Mouse (Mus musculus): ENCODE data around the gene Retnlb. TPM values are rescaled to one million over a fixed set of nuclear protein-coding genes. Genes with fewer than 3 reads are reported as not detected.

Retnlb gene
- polyA plus RNA-seq (2014; fragmentation: Nextera tagmentation; extraction: Ambion mirVana) = not detected in 2 replicates

DNA sequence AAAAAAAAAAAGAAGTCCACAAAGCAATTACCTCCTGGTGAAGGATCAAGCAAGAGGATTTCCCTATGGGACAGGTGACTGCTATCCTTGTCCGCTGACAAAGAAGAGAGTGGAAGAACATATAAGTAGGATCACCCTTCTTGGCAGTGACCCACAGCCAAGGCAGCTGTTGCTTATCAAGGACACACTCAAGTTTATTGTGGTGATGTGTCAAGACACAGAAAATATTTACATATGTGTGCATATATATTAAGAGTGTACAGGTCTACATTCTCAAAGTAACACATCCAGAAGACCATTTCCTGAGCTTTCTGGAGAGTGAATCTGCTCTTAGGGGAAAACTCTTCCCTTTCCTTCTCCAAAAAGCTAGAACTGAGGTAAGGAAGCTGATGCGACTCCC is at the start of gene Retnlb:
TSS of gene Retnlb (plus strand) at position 162 of the 400 bp plus-strand sequence.
- H3K4me3 ChIP-seq (ENCODE audit: low read depth, low read length) = no peak within 1 kb of the TSS
- no peak within 1 kb of the TSS for H3K9ac ChIP-seq (ENCODE audit: low read depth, low read length)
- no peaks in the 10 kb centered on the region for H3K36me3 ChIP-seq (ENCODE audit: control insufficient read depth, insufficient read depth, low read length)
- 88% methylated on average over 2 of the region's 2 CpGs for WGBS (ENCODE audit: insufficient replicate concordance)
- no peak within 1 kb of the TSS for H3K27ac ChIP-seq (ENCODE audit: low read depth, low read length)
- ATAC-seq (replicated peaks; ENCODE audit: insufficient number of reproducible peaks, low FRiP score, low TSS enrichment) = no peak
- no peaks in the 10 kb centered on the region for H3K9me3 ChIP-seq (replicated peaks; ENCODE audit: control insufficient read depth, low read length)
- no peaks in the 10 kb centered on the region for H3K27me3 ChIP-seq (ENCODE audit: control insufficient read depth, insufficient read depth, low read length)
- H3K4me2 ChIP-seq = no peak within 1 kb of the TSS
- H3K4me1 ChIP-seq (ENCODE audit: control insufficient read depth, insufficient read depth, low read length) = no peaks in the 10 kb centered on the region

- H3K9ac ChIP-seq (ENCODE audit: low read depth, low read length) = no peak overlapping the region
- H3K27ac ChIP-seq (ENCODE audit: low read depth, low read length) = no peak overlapping the region
- no peak overlapping the region for H3K4me3 ChIP-seq (ENCODE audit: low read depth, low read length)
- ATAC-seq (replicated peaks; ENCODE audit: insufficient number of reproducible peaks, low FRiP score, low TSS enrichment) = no peak
- no peaks in the 10 kb centered on the region for H3K4me1 ChIP-seq (ENCODE audit: control insufficient read depth, insufficient read depth, low read length)
- no peak overlapping the region for H3K4me2 ChIP-seq
- no peaks in the 10 kb centered on the region for H3K27me3 ChIP-seq (ENCODE audit: control insufficient read depth, insufficient read depth, low read length)
- no peaks in the 10 kb centered on the region for H3K9me3 ChIP-seq (replicated peaks; ENCODE audit: control insufficient read depth, low read length)
- H3K36me3 ChIP-seq (ENCODE audit: control insufficient read depth, insufficient read depth, low read length) = no peaks in the 10 kb centered on the region
- WGBS (ENCODE audit: insufficient replicate concordance) = 80% methylated on average over 3 of the region's 3 CpGs
Observed at GRCm38 (mm10) chr16:48769183-48769582, 47.5 kb upstream of the Retnlb start.

DNA sequence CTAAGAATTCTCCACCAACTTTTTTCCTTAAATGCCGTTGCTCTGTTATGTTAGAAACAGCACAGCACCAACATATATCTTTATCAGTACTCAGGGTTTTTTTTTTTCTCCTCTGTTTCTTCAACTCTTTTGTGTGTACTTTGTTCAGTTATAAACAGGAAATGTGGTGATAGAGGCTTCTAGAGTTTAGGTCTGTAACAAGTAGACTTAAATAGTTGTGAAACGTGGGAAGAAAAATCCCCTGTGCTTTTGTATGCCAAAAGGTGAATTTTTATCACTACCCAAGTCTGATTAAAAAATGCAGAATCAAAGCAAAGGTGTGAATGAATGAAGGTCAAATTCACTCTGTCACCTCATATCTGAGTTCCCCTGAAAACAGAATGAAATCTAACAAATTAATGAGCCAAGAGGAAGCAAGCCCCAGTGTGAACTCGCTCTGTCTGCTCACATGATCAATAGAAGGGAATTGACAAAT is 44.6 kb upstream of the Retnlb start, which contains the start of gene Trat1:
TSS of gene Trat1 (minus strand) at position 51 of the 475 bp plus-strand sequence.
- 63% methylated on average over 3 of the region's 3 CpGs for WGBS (ENCODE audit: insufficient replicate concordance)
- Histone ChIP-seq H3K4me2 (no peak within 1 kb of the TSS), H3K4me1 (ENCODE audit: control insufficient read depth, insufficient read depth, low read length) (no peaks in the 10 kb centered on the region), H3K4me3 (ENCODE audit: low read depth, low read length) (no peak within 1 kb of the TSS), H3K36me3 (ENCODE audit: control insufficient read depth, insufficient read depth, low read length) (no peaks in the 10 kb centered on the region), H3K9ac (ENCODE audit: low read depth, low read length) (no peak within 1 kb of the TSS), H3K27me3 (ENCODE audit: control insufficient read depth, insufficient read depth, low read length) (no peaks in the 10 kb centered on the region), H3K9me3 (replicated peaks; ENCODE audit: control insufficient read depth, low read length) (no peaks in the 10 kb centered on the region), H3K27ac (ENCODE audit: low read depth, low read length) (no peak within 1 kb of the TSS)
- no peak for ATAC-seq (replicated peaks; ENCODE audit: insufficient number of reproducible peaks, low FRiP score, low TSS enrichment)

- H3K4me2 ChIP-seq = no peak overlapping the region
- no peak overlapping the region for H3K27ac ChIP-seq (ENCODE audit: low read depth, low read length)
- no peak overlapping the region for H3K9ac ChIP-seq (ENCODE audit: low read depth, low read length)
- no peaks in the 10 kb centered on the region for H3K27me3 ChIP-seq (ENCODE audit: control insufficient read depth, insufficient read depth, low read length)
- no peaks in the 10 kb centered on the region for H3K36me3 ChIP-seq (ENCODE audit: control insufficient read depth, insufficient read depth, low read length)
- no peak overlapping the region for H3K4me3 ChIP-seq (ENCODE audit: low read depth, low read length)
- no peaks in the 10 kb centered on the region for H3K9me3 ChIP-seq (replicated peaks; ENCODE audit: control insufficient read depth, low read length)
- H3K4me1 ChIP-seq (ENCODE audit: control insufficient read depth, insufficient read depth, low read length) = no peaks in the 10 kb centered on the region
- ATAC-seq (replicated peaks; ENCODE audit: insufficient number of reproducible peaks, low FRiP score, low TSS enrichment) = no peak
- WGBS (ENCODE audit: insufficient replicate concordance) = 41% methylated on average over 2 of the region's 2 CpGs
Observed at GRCm38 (mm10) chr16:48777254-48777653, 39.4 kb upstream of the Retnlb start.

- no peaks in the 10 kb centered on the region for H3K9me3 ChIP-seq (replicated peaks; ENCODE audit: control insufficient read depth, low read length)
- H3K4me1 ChIP-seq (ENCODE audit: control insufficient read depth, insufficient read depth, low read length) = no peaks in the 10 kb centered on the region
- H3K9ac ChIP-seq (ENCODE audit: low read depth, low read length) = no peak overlapping the region
- ATAC-seq (replicated peaks; ENCODE audit: insufficient number of reproducible peaks, low FRiP score, low TSS enrichment) = no peak
- H3K27ac ChIP-seq (ENCODE audit: low read depth, low read length) = no peak overlapping the region
- 75% methylated on average over 3 of the region's 3 CpGs for WGBS (ENCODE audit: insufficient replicate concordance)
- H3K27me3 ChIP-seq (ENCODE audit: control insufficient read depth, insufficient read depth, low read length) = no peaks in the 10 kb centered on the region
- no peaks in the 10 kb centered on the region for H3K36me3 ChIP-seq (ENCODE audit: control insufficient read depth, insufficient read depth, low read length)
- no peak overlapping the region for H3K4me3 ChIP-seq (ENCODE audit: low read depth, low read length)
- H3K4me2 ChIP-seq = no peak overlapping the region
Observed at GRCm38 (mm10) chr16:48786258-48786657, 30.4 kb upstream of the Retnlb start.

- Histone ChIP-seq H3K4me2 (no peak overlapping the region), H3K9ac (ENCODE audit: low read depth, low read length) (no peak overlapping the region), H3K27me3 (ENCODE audit: control insufficient read depth, insufficient read depth, low read length) (no peaks in the 10 kb centered on the region), H3K4me1 (ENCODE audit: control insufficient read depth, insufficient read depth, low read length) (no peaks in the 10 kb centered on the region), H3K27ac (ENCODE audit: low read depth, low read length) (no peak overlapping the region), H3K36me3 (ENCODE audit: control insufficient read depth, insufficient read depth, low read length) (no peaks in the 10 kb centered on the region), H3K4me3 (ENCODE audit: low read depth, low read length) (no peak overlapping the region), H3K9me3 (replicated peaks; ENCODE audit: control insufficient read depth, low read length) (no peaks in the 10 kb centered on the region)
- ATAC-seq (replicated peaks; ENCODE audit: insufficient number of reproducible peaks, low FRiP score, low TSS enrichment) = no peak
- 77% methylated on average over 4 of the region's 4 CpGs for WGBS (ENCODE audit: insufficient replicate concordance)
Observed at GRCm38 (mm10) chr16:48788704-48789185, 27.9 kb upstream of the Retnlb start.

GRCm38 (mm10) chr16:48798285-48798684 is 18.4 kb upstream of the Retnlb start:
- H3K27ac ChIP-seq (ENCODE audit: low read depth, low read length) = no peak overlapping the region
- no peaks in the 10 kb centered on the region for H3K4me1 ChIP-seq (ENCODE audit: control insufficient read depth, insufficient read depth, low read length)
- no peak overlapping the region for H3K4me2 ChIP-seq
- H3K27me3 ChIP-seq (ENCODE audit: control insufficient read depth, insufficient read depth, low read length) = no peaks in the 10 kb centered on the region
- H3K9ac ChIP-seq (ENCODE audit: low read depth, low read length) = no peak overlapping the region
- no peaks in the 10 kb centered on the region for H3K36me3 ChIP-seq (ENCODE audit: control insufficient read depth, insufficient read depth, low read length)
- WGBS (ENCODE audit: insufficient replicate concordance) = 32% methylated on average over 3 of the region's 3 CpGs
- H3K9me3 ChIP-seq (replicated peaks; ENCODE audit: control insufficient read depth, low read length) = no peaks in the 10 kb centered on the region
- no peak for ATAC-seq (replicated peaks; ENCODE audit: insufficient number of reproducible peaks, low FRiP score, low TSS enrichment)
- H3K4me3 ChIP-seq (ENCODE audit: low read depth, low read length) = no peak overlapping the region

GRCm38 (mm10) chr16:48799470-48799869 is 17.2 kb upstream of the Retnlb start:
- ATAC-seq (replicated peaks; ENCODE audit: insufficient number of reproducible peaks, low FRiP score, low TSS enrichment) = no peak
- Histone ChIP-seq H3K9me3 (replicated peaks; ENCODE audit: control insufficient read depth, low read length) (no peaks in the 10 kb centered on the region), H3K27ac (ENCODE audit: low read depth, low read length) (no peak overlapping the region), H3K4me2 (no peak overlapping the region), H3K4me3 (ENCODE audit: low read depth, low read length) (no peak overlapping the region), H3K4me1 (ENCODE audit: control insufficient read depth, insufficient read depth, low read length) (no peaks in the 10 kb centered on the region), H3K36me3 (ENCODE audit: control insufficient read depth, insufficient read depth, low read length) (no peaks in the 10 kb centered on the region), H3K9ac (ENCODE audit: low read depth, low read length) (no peak overlapping the region), H3K27me3 (ENCODE audit: control insufficient read depth, insufficient read depth, low read length) (no peaks in the 10 kb centered on the region)
- WGBS (ENCODE audit: insufficient replicate concordance) = 81% methylated on average over 3 of the region's 3 CpGs

GRCm38 (mm10) chr16:48800906-48801305 is 15.8 kb upstream of the Retnlb start:
- no peaks in the 10 kb centered on the region for H3K9me3 ChIP-seq (replicated peaks; ENCODE audit: control insufficient read depth, low read length)
- H3K36me3 ChIP-seq (ENCODE audit: control insufficient read depth, insufficient read depth, low read length) = no peaks in the 10 kb centered on the region
- no peak overlapping the region for H3K4me2 ChIP-seq
- H3K27ac ChIP-seq (ENCODE audit: low read depth, low read length) = no peak overlapping the region
- 86% methylated on average over 2 of the region's 2 CpGs for WGBS (ENCODE audit: insufficient replicate concordance)
- H3K27me3 ChIP-seq (ENCODE audit: control insufficient read depth, insufficient read depth, low read length) = no peaks in the 10 kb centered on the region
- no peak for ATAC-seq (replicated peaks; ENCODE audit: insufficient number of reproducible peaks, low FRiP score, low TSS enrichment)
- H3K4me1 ChIP-seq (ENCODE audit: control insufficient read depth, insufficient read depth, low read length) = no peaks in the 10 kb centered on the region
- no peak overlapping the region for H3K9ac ChIP-seq (ENCODE audit: low read depth, low read length)
- H3K4me3 ChIP-seq (ENCODE audit: low read depth, low read length) = no peak overlapping the region
